ENCODE assay signal across 14 mouse cellular contexts in the genomic region with DNA sequence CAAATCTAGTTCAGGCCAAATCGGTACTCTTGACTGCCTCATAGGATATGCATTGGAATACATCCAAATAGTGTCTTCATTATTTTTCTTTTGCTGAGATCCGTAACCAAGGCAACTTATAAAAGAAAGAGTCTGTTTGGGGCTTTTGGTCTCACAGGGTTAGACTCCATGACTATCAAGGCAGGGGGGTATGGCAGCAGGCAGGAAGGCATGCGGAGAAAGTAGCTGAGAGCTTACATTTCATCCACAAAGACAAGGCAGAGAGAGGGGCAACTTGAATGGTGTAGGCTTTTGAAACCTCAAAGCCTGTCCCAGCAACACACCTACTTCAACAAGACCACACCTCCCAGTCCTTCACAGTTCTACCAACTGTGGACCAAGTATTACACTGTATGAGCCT.
"Had no signal": no experiment of that assay in that cellular context is flagged by ENCODE, and none has a peak within 500 bp of the region (broad histone marks: within the 10 kb centered on the region; RNA-seq: fewer than 3 reads in every experiment).

No protein-coding gene starts in this region.

- H3K4me2 ChIP-seq: kidney, embryonic 15.5 days; liver, embryonic 11.5 days; liver, embryonic 15.5 days; neural tube, embryonic 13.5 days had no signal

- ATAC-seq: lung, postnatal 0 days had no signal

- H3K9ac ChIP-seq: kidney, embryonic 15.5 days; liver, embryonic 15.5 days; neural tube, embryonic 13.5 days had no signal

- H3K27me3 ChIP-seq: kidney, embryonic 15.5 days; neural tube, embryonic 13.5 days had no signal

- DNase-seq: kidney, adult 2 months; kidney, postnatal 14 days; lung, adult 2 months; lung, postnatal 36 days; retina, postnatal 1 day; right cerebral cortex, postnatal 4 days; thymus, postnatal 4 days had no signal

- H3K9me3 ChIP-seq: kidney, embryonic 15.5 days; limb, embryonic 10.5 days; liver, embryonic 15.5 days; neural tube, embryonic 13.5 days had no signal

- H3K27ac ChIP-seq: kidney, embryonic 15.5 days; left cerebral cortex, adult 2 months; limb, embryonic 10.5 days; liver, embryonic 15.5 days; neural tube, embryonic 13.5 days had no signal

- H3K4me3 ChIP-seq: kidney, embryonic 15.5 days; left cerebral cortex, adult 2 months; limb, embryonic 10.5 days; liver, embryonic 15.5 days; neural tube, embryonic 13.5 days had no signal
